Mouse (Mus musculus): Measurements from ENCODE around the gene Ubqln4. TPM values are rescaled to one million over a fixed set of nuclear protein-coding genes. Genes with fewer than 3 reads are reported as not detected.

The Ubqln4 gene
- total and polyA plus RNA-seq, 3 experiments = 43.6 to 171 (median 83.0) TPM

DNA sequence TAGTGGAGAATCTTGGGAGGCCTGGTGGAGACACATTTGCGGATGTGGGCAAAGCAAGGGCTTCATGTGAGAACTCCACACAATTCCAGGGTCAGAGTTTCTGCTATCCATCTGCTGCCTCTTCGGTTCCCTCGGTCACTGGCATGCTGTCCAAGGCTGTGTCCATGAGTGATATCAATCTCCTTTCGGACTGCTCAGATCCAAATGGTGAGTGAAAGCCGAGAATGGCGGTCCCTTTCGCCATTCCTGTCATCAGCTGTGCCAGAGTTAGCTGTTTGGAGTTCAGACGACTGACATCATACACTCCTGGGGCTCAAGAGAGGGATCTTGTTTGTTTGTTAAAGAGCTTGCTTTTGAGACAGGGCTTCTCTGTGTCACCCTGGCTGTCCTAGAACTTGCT, 60.9 kb downstream of the Ubqln4 start:
- peaks cover 12 to 16% of the 10 kb centered on the region in 2 experiments for H3K4me1 ChIP-seq (ENCODE audit: control insufficient read depth in 1 of 2, insufficient read depth in 2 of 2, low read length in 2 of 2)
- H3K27ac ChIP-seq (ENCODE audit: control insufficient read depth, low read depth, low read length) = no peak overlapping the region
- H3K9ac ChIP-seq (ENCODE audit: control insufficient read depth, low read depth, low read length, poor library complexity, severe bottlenecking) = no peak overlapping the region
- no peaks in the 10 kb centered on the region for H3K79me2 ChIP-seq (ENCODE audit: control insufficient read depth, insufficient read depth, low read length, poor library complexity)
- no peak for DNase-seq (ENCODE audit: low read depth, low spot score)
- H3K36me3 ChIP-seq (ENCODE audit: control insufficient read depth in 1 of 2, insufficient read depth in 2 of 2, low read length in 2 of 2) = peaks cover 0 to 16% of the 10 kb centered on the region in 2 experiments; a peak in 2 of 4 replicates
- no peaks in the 10 kb centered on the region for H3K9me3 ChIP-seq (replicated peaks; ENCODE audit: insufficient read depth, low read length)
- H3K27me3 ChIP-seq (ENCODE audit: control insufficient read depth in 1 of 2, insufficient read depth in 2 of 2, low read length in 2 of 2) = no peaks in the 10 kb centered on the region
- H3K4me3 ChIP-seq (ENCODE audit: control insufficient read depth in 1 of 2, insufficient read depth in 1 of 2, low read depth in 2 of 2, low read length in 2 of 2) = no peak overlapping the region
- no peak for TF ChIP-seq POLR2AphosphoS2 (IDR thresholded peaks at IDR 0.05; ENCODE audit: low read length)
- TF ChIP-seq TAL1 (IDR thresholded peaks at IDR 0.05; ENCODE audit: low read length) = no peak
- TF ChIP-seq MAX (IDR thresholded peaks at IDR 0.05; ENCODE audit: low read length) = no peak
- TF ChIP-seq ETS1 (IDR thresholded peaks at IDR 0.05; ENCODE audit: low read depth, low read length) = no peak
- no peak for TF ChIP-seq GABPA (IDR thresholded peaks at IDR 0.05; ENCODE audit: low read depth, low read length)
- no peak for TF ChIP-seq RCOR1 (IDR thresholded peaks at IDR 0.05; ENCODE audit: low read depth, low read length)
- TF ChIP-seq GATA1 (IDR thresholded peaks at IDR 0.05; ENCODE audit: low read depth, low read length) = no peak

GRCm38 (mm10) chr3:88615117-88615516, 61.6 kb downstream of the Ubqln4 start:
- Histone ChIP-seq H3K4me1 (ENCODE audit: control insufficient read depth in 1 of 2, insufficient read depth in 2 of 2, low read length in 2 of 2) (peaks cover 18 to 23% of the 10 kb centered on the region in 2 experiments), H3K4me3 (ENCODE audit: control insufficient read depth in 1 of 2, insufficient read depth in 1 of 2, low read depth in 2 of 2, low read length in 2 of 2) (no peak overlapping the region), H3K9ac (ENCODE audit: control insufficient read depth, low read depth, low read length, poor library complexity, severe bottlenecking) (no peak overlapping the region), H3K27ac (ENCODE audit: control insufficient read depth, low read depth, low read length) (no peak overlapping the region), H3K79me2 (ENCODE audit: control insufficient read depth, insufficient read depth, low read length, poor library complexity) (peaks cover 1% of the 10 kb centered on the region; the same call in 1 of the 2 replicates), H3K9me3 (replicated peaks; ENCODE audit: insufficient read depth, low read length) (no peaks in the 10 kb centered on the region), H3K36me3 (ENCODE audit: control insufficient read depth in 1 of 2, insufficient read depth in 2 of 2, low read length in 2 of 2) (peaks cover 0 to 22% of the 10 kb centered on the region in 2 experiments; a peak in 2 of 4 replicates), H3K27me3 (ENCODE audit: control insufficient read depth in 1 of 2, insufficient read depth in 2 of 2, low read length in 2 of 2) (no peaks in the 10 kb centered on the region)
- no peak for TF ChIP-seq BHLHE40 (IDR thresholded peaks at IDR 0.05; ENCODE audit: borderline replicate concordance, low read depth, low read length)
- no peak for TF ChIP-seq NRF1 (IDR thresholded peaks at IDR 0.05; ENCODE audit: insufficient read depth, low read depth, low read length, poor library complexity, severe bottlenecking)
- no peak for TF ChIP-seq USF1 (IDR thresholded peaks at IDR 0.05; ENCODE audit: low read depth, low read length)
- TF ChIP-seq EP300 (IDR thresholded peaks at IDR 0.05; ENCODE audit: low read depth in 1 of 2, low read length in 2 of 2) = no peak
- no peak for TF ChIP-seq TBP (IDR thresholded peaks at IDR 0.05; ENCODE audit: low read depth, low read length)
- no peak for TF ChIP-seq ZNF384 (IDR thresholded peaks at IDR 0.05; ENCODE audit: low read depth, low read length)
- no peak for TF ChIP-seq ZMIZ1 (IDR thresholded peaks at IDR 0.05; ENCODE audit: low read depth, low read length)
- no peak for TF ChIP-seq MAZ (IDR thresholded peaks at IDR 0.05; ENCODE audit: low read depth, low read length)
- TF ChIP-seq ZKSCAN1 (IDR thresholded peaks at IDR 0.05; ENCODE audit: low read depth, low read length) = no peak
- no peak for TF ChIP-seq ELF1 (IDR thresholded peaks at IDR 0.05; ENCODE audit: low read depth, low read length)
- TF ChIP-seq NELFE (IDR thresholded peaks at IDR 0.05; ENCODE audit: low read depth, low read length) = no peak
- TF ChIP-seq MXI1 (IDR thresholded peaks at IDR 0.05; ENCODE audit: low read depth, low read length) = no peak
- TF ChIP-seq GATA1 (IDR thresholded peaks at IDR 0.05; ENCODE audit: low read depth, low read length) = no peak
- DNase-seq (ENCODE audit: low read depth, low spot score) = no peak

Measured in MEL (cell line).